Mouse (Mus musculus) neural tube, embryonic 13.5 days (tissue): ENCODE measurements around the gene Cog3. TPM values are rescaled to one million over a fixed set of nuclear protein-coding genes. Genes with fewer than 3 reads are reported as not detected.

Source experiments
- ATAC-seq: fragments of 200-750 bp; cut with Nextera tagmentation; 2 replicates; pipeline ENCODE4 v1.8.0; 2017; ENCODE audit warnings: low read depth, mild to moderate bottlenecking, moderate TSS enrichment, moderate library complexity
- H3K27ac ChIP-seq: fragments of 300-500 bp; sonication (generic); replicated peaks from 2 replicates; pipeline ENCODE4 v1.5.1; 2015; ENCODE audit warnings: moderate library complexity, mild to moderate bottlenecking, inconsistent platforms
- H3K27me3 ChIP-seq: fragments of 300-500 bp; sonication (generic); 2 replicates; pipeline ENCODE4 v1.6.1; 2015; ENCODE audit warnings: mild to moderate bottlenecking, inconsistent platforms
- H3K36me3 ChIP-seq: fragments of 300-500 bp; sonication (generic); 2 replicates; pipeline ENCODE4 v1.6.1; 2015; ENCODE audit warnings: mild to moderate bottlenecking, inconsistent platforms
- H3K4me1 ChIP-seq: fragments of 300-500 bp; sonication (generic); replicated peaks from 2 replicates; pipeline ENCODE4 v1.6.1; 2015; ENCODE audit warnings: inconsistent platforms
- H3K4me2 ChIP-seq: fragments of 300-500 bp; sonication (generic); 2 replicates; pipeline ENCODE4 v1.6.1; 2015; ENCODE audit warnings: inconsistent platforms, mild to moderate bottlenecking, moderate library complexity
- H3K4me3 ChIP-seq: fragments of 300-500 bp; sonication (generic); 2 replicates; pipeline ENCODE4 v1.5.1; 2015; ENCODE audit warnings: mild to moderate bottlenecking, inconsistent platforms
- H3K9ac ChIP-seq: fragments of 300-500 bp; sonication (generic); 2 replicates; pipeline ENCODE4 v1.6.1; 2015; ENCODE audit warnings: moderate library complexity, mild to moderate bottlenecking, inconsistent platforms
- H3K9me3 ChIP-seq: fragments of 300-500 bp; sonication (generic); 2 replicates; pipeline ENCODE4 v1.6.1; 2016; ENCODE audit warnings: inconsistent platforms
- WGBS: fragments of 180-500 bp; shearing (Covaris S2); methylation state at CpG from one replicate; pipeline ENCODE4 v1.1.7; 2015; 5-methylcytosine and 5-hydroxymethylcytosine counted together
- polyA plus RNA-seq: library from polyadenylated mRNA; unstranded; fragments of >200 nt; fragmentation: Nextera tagmentation; extraction: Ambion mirVana; gene quantifications from 2 replicates; pipeline ENCODE4 v1.2.1, GENCODE M21; 2015

Gene Cog3
- polyA plus RNA-seq, 1 experiment from 2014 or later = 17.1 TPM

DNA sequence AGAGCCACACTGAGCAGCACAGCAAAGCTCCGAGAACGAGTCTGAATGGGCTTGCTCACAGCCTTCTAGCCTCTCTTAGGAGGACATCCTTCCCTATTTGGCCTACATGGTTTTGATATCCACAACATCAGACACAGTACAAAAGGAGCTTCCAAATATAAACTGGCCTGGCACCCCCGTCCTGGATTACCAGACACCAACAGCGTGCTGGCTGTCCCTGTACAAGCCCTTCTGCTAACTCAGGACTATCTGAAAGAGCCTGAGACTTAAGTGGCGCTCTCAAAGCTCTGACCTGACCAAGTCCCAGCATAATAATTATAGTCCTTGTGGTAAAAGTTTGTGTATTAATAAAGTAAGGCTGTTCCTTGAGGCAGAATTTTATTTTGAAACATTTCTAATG lies 34.2 kb downstream of the Cog3 start:
- Histone ChIP-seq H3K36me3 (peaks cover 82% of the 10 kb centered on the region), H3K4me1 (no peaks in the 10 kb centered on the region), H3K9me3 (no peaks in the 10 kb centered on the region), H3K4me3 (no peak overlapping the region), H3K27me3 (no peaks in the 10 kb centered on the region), H3K27ac (no peak overlapping the region), H3K9ac (no peak overlapping the region), H3K4me2 (no peak overlapping the region)
- WGBS = 95% methylated on average over 5 of the region's 5 CpGs
- no peak for ATAC-seq

DNA sequence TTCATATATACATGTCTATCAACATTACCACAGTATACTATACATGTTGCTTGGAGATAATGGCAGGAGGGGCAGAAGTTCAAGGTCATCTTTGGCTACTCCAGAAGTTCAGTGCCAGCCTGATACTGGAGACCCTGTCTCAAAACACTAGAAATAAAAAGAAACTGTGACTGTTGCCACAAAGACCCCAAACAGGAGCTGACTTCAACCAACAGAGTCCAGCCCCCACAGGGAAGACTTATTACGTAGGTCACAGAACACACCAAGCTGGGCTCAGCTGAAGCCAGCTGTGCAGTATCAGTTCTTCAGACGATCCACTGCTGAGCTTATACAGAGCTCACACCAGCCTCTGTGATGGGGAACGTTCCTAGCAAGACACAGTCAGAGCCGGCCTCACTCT lies 37.9 kb downstream of the Cog3 start:
- Histone ChIP-seq H3K4me1 (no peaks in the 10 kb centered on the region), H3K9me3 (no peaks in the 10 kb centered on the region), H3K4me2 (no peak overlapping the region), H3K27ac (no peak overlapping the region), H3K36me3 (peaks cover 91% of the 10 kb centered on the region), H3K27me3 (no peaks in the 10 kb centered on the region), H3K4me3 (no peak overlapping the region), H3K9ac (no peak overlapping the region)
- no peak for ATAC-seq
- WGBS = 93% methylated on average over 4 of the region's 4 CpGs

DNA sequence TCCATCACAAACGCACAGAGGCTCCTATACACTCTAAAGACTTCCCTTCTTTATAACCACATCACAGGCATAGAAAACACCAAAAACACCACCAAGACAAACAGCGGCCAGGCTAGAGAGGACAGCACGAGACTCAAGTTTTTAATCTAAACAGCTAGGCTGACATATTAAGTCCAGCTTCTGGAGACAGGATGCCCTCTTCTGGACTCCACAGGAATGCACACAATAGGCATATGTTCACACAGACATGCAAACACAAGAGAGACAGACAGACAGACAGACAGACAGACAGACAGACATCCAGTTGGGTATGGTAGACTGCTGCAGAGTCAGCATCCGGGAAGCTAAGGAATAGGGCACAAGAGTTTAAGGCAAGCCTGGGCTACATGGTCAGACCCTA lies 40.7 kb downstream of the Cog3 start:
- Histone ChIP-seq H3K9ac (no peak overlapping the region), H3K27me3 (no peaks in the 10 kb centered on the region), H3K4me1 (no peaks in the 10 kb centered on the region), H3K4me2 (no peak overlapping the region), H3K27ac (no peak overlapping the region), H3K4me3 (no peak overlapping the region), H3K9me3 (no peaks in the 10 kb centered on the region), H3K36me3 (peaks cover 89% of the 10 kb centered on the region)
- 78% methylated on average over 4 of the region's 4 CpGs for WGBS
- ATAC-seq = no peak; the same call in 1 of the 2 replicates

DNA sequence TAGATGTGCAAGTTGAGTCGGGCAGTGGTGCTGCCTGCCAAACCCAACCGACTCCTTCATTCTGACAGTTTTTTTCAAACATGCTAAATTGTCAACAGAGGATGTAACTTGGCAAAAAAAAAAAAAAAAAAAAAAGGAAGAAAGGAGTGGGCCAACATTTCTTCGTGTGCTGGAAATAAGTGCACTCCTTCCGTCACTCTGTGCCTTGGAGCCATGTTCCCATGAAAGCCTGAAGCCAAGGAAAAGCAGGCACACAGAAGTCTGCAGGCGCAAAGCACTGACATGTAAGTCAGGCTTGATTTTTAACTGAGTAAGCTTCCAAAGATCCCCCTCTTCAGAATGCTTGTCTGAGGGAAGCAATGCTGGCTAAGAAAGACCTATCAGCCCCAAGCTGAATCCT lies 41.6 kb downstream of the Cog3 start:
- no peak overlapping the region for H3K9ac ChIP-seq
- H3K27me3 ChIP-seq = no peaks in the 10 kb centered on the region
- H3K4me2 ChIP-seq = no peak overlapping the region
- peaks cover 81% of the 10 kb centered on the region for H3K36me3 ChIP-seq
- WGBS = 90% methylated on average over 5 of the region's 5 CpGs
- no peaks in the 10 kb centered on the region for H3K9me3 ChIP-seq
- no peak overlapping the region for H3K4me3 ChIP-seq
- ATAC-seq = no peak
- peaks cover 4% of the 10 kb centered on the region; the same call in 1 of the 2 replicates for H3K4me1 ChIP-seq
- H3K27ac ChIP-seq = no peak overlapping the region

DNA sequence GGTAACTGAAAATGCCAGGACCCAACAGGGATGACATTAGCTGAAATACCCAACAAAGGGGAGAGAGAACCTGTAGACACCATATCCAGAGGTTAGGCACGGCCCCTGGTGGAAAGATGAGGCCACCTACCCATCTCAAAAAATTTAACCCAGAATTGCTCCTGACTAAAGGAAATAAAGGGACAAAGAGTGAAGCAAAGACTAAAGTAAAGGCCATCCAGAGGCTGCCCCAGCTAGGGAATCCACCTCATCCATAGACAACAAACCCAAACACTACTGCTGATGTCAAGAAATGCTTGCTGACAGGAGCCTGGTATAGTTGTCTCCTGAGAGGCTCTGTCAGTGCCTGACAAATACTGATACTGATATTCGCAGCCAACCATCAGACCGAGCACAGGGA lies 42.6 kb downstream of the Cog3 start:
- Histone ChIP-seq H3K27ac (no peak overlapping the region), H3K4me2 (no peak overlapping the region), H3K9me3 (no peaks in the 10 kb centered on the region), H3K27me3 (no peaks in the 10 kb centered on the region), H3K4me1 (peaks cover 7% of the 10 kb centered on the region; the same call in 1 of the 2 replicates), H3K36me3 (peaks cover 81% of the 10 kb centered on the region), H3K4me3 (no peak overlapping the region), H3K9ac (no peak overlapping the region)
- 86% methylated on average over 3 of the region's 3 CpGs for WGBS
- ATAC-seq = no peak

DNA sequence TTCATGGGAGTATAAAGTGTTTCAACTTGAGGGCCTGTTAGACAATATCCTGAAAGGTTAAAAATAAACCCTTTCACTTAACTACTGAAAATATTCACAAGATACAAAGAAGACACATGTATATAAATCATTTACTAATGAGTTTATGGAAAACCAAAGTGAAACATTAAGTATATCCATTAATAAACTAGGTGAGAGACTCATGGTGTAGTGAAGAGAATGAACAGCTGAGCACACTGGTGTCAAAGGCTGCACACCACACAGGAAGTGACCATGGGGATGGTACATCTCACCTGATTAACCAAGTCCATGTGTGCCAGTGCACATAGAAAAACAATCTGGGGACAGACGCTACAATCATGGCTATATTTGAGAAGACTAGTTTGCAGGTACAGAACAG lies 45.3 kb downstream of the Cog3 start:
- Histone ChIP-seq H3K9ac (no peak overlapping the region), H3K4me1 (peaks cover 7% of the 10 kb centered on the region; the same call in 1 of the 2 replicates), H3K27me3 (no peaks in the 10 kb centered on the region), H3K27ac (no peak overlapping the region), H3K9me3 (no peaks in the 10 kb centered on the region), H3K4me3 (no peak overlapping the region), H3K36me3 (peaks cover 78% of the 10 kb centered on the region), H3K4me2 (no peak overlapping the region)
- no peak for ATAC-seq
- WGBS = 90% methylated on average over 1 of the region's 1 CpGs

DNA sequence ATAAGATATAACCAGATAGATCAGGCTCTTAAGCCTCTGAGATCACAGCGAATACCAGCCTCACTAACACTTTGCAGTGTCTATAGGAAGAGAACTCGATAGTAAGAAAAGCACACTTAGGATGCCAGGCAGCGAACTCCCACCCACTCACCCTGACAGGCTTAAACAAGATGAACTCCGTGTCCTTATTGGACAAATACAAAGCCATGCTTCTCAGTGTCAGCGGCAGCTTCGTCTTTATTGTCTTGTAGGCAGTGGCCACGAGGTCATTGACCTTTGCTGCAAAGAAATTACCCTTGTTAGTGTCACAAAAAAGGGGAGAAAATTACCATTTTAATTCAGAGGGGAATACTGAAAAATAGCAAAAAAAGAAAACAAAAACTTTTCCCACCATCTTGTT lies 46.5 kb downstream of the Cog3 start:
- Histone ChIP-seq H3K4me2 (no peak overlapping the region), H3K36me3 (peaks cover 82% of the 10 kb centered on the region), H3K4me1 (peaks cover 7% of the 10 kb centered on the region; the same call in 1 of the 2 replicates), H3K27me3 (no peaks in the 10 kb centered on the region), H3K9me3 (no peaks in the 10 kb centered on the region), H3K27ac (0 out of 2 replicates have a peak overlapping the region, but pooled peaks have one; percentile 28), H3K4me3 (no peak overlapping the region), H3K9ac (no peak overlapping the region)
- ATAC-seq = no peak
- 15% methylated on average over 7 of the region's 7 CpGs for WGBS

DNA sequence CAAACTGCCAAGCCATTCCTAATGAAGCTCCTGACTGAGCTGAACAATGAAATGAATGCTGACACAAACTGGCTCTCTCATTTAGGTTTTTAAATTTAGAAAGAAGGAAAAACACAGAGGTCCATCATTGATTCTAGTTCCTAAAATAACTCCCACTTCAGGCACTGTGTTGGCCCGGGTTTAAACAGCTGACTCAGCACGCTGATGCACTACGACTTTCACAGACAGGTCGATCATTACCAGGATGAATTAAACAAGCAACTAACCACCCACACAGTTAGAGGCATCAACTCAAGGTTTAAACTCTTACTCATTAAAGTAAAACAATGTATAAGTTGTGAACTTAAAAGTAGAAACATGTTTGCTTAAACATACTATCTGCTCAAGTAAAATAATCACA lies 47.7 kb downstream of the Cog3 start:
- no peaks in the 10 kb centered on the region for H3K9me3 ChIP-seq
- H3K36me3 ChIP-seq = peaks cover 74% of the 10 kb centered on the region
- H3K9ac ChIP-seq = no peak overlapping the region
- no peak overlapping the region for H3K4me2 ChIP-seq
- H3K4me1 ChIP-seq = peaks cover 7% of the 10 kb centered on the region; the same call in 1 of the 2 replicates
- ATAC-seq = no peak
- 84% methylated on average over 4 of the region's 4 CpGs for WGBS
- H3K27me3 ChIP-seq = no peaks in the 10 kb centered on the region
- H3K27ac ChIP-seq = no peak overlapping the region
- H3K4me3 ChIP-seq = no peak overlapping the region

DNA sequence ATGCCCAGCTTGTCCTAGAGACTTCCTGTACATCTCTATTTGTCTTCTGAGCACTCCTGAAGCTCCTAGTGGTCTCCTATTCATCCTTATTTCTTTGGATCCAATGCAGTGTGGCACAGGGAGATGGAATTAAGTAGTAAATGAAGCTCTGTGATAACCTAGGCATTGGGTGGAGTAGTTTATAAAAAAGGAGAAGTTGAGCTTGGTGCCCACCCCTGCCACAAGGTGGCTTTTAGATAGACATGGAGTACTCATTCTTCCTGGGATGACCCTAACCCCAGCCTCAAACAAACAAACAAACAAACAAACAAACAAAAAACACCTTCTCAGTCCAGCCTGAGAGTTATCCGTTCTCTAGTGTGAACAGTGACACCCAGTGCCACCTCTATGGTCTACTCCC lies 56.4 kb downstream of the Cog3 start:
- ATAC-seq = no peak
- Histone ChIP-seq H3K4me2 (no peak overlapping the region), H3K9me3 (peaks cover 4% of the 10 kb centered on the region; the same call in 1 of the 2 replicates), H3K9ac (no peak overlapping the region), H3K27me3 (no peaks in the 10 kb centered on the region), H3K27ac (no peak overlapping the region), H3K36me3 (peaks cover 11% of the 10 kb centered on the region), H3K4me1 (no peaks in the 10 kb centered on the region), H3K4me3 (no peak overlapping the region)
- WGBS = 78% methylated on average over 1 of the region's 1 CpGs

DNA sequence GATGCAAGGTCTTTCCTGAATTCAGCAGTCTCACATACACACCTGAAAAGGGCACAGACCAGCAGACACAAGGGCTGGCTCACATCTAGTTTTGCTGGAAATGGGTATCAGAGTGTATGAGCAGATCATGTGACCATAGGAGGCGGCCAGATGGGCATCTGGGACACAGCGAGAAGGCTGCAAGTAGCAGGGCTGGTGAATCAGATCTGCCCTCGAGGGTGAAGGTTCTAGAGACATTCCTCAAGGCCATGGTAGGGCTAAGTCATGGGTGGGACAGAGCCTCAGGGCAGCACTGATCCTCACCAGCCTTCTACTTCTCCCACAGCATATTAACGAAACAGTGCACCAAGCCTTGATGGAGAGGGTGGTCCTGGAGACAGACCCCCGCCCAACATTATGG lies 58.2 kb downstream of the Cog3 start:
- no peaks in the 10 kb centered on the region for H3K27me3 ChIP-seq
- H3K4me2 ChIP-seq = no peak overlapping the region
- H3K4me1 ChIP-seq = no peaks in the 10 kb centered on the region
- peaks cover 4% of the 10 kb centered on the region; the same call in 1 of the 2 replicates for H3K9me3 ChIP-seq
- H3K9ac ChIP-seq = no peak overlapping the region
- H3K27ac ChIP-seq = no peak overlapping the region
- no peak for ATAC-seq
- 82% methylated on average over 5 of the region's 5 CpGs for WGBS
- no peak overlapping the region for H3K4me3 ChIP-seq
- peaks cover 2% of the 10 kb centered on the region for H3K36me3 ChIP-seq

DNA sequence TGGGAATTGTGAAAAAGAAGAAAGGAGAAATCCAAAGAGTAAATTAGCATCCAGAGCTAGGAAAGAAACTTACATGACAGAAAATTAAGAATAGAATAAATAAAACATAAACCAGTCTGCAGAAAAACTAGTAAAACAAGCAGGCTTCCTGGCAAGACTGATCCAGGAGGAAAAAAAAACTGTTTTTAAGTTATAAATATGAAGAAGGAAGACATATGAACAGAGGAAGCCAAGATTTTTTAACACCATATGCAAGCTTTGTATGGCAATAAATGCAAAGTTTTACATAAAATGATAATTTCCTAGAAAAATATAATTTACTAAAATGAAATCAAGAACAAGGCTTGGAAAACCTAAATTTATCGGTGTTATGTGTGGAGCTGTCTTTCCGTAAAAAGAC lies 63.9 kb downstream of the Cog3 start:
- H3K9ac ChIP-seq = no peak overlapping the region
- H3K36me3 ChIP-seq = no peaks in the 10 kb centered on the region
- WGBS = 82% methylated on average over 2 of the region's 2 CpGs

DNA sequence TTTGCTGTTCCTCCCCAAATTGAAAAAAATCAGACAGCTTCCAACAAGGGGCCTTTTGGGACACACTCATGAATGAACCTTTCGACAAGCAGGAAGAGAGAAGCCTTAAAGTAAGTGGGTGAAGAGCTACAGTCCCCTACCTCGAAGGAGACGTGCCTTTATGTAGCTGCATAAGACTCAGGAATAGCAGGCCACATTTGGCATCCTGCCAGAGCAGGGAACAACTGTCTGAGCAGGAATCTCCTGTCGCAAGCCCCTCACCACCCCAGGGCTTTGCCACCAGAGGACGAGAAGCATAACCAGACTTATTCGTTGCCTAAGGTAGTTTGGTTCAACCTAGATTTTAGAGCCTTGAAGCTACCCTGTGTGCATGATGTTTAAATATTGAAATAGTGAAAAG lies 78.0 kb downstream of the Cog3 start:
- Histone ChIP-seq H3K4me2 (no peak overlapping the region), H3K36me3 (no peaks in the 10 kb centered on the region), H3K27ac (no peak overlapping the region), H3K4me1 (peaks cover 7% of the 10 kb centered on the region), H3K4me3 (no peak overlapping the region), H3K9me3 (no peaks in the 10 kb centered on the region), H3K9ac (no peak overlapping the region), H3K27me3 (no peaks in the 10 kb centered on the region)
- WGBS = 39% methylated on average over 6 of the region's 6 CpGs
- ATAC-seq = no peak

More for the DNA sequence above, 63.9 kb downstream of the Cog3 start:
- Histone ChIP-seq H3K9me3 (peaks cover 4% of the 10 kb centered on the region; the same call in 1 of the 2 replicates), H3K4me1 (no peaks in the 10 kb centered on the region), H3K4me3 (no peak overlapping the region), H3K27ac (no peak overlapping the region), H3K27me3 (no peaks in the 10 kb centered on the region), H3K4me2 (no peak overlapping the region)
- ATAC-seq = no peak

DNA sequence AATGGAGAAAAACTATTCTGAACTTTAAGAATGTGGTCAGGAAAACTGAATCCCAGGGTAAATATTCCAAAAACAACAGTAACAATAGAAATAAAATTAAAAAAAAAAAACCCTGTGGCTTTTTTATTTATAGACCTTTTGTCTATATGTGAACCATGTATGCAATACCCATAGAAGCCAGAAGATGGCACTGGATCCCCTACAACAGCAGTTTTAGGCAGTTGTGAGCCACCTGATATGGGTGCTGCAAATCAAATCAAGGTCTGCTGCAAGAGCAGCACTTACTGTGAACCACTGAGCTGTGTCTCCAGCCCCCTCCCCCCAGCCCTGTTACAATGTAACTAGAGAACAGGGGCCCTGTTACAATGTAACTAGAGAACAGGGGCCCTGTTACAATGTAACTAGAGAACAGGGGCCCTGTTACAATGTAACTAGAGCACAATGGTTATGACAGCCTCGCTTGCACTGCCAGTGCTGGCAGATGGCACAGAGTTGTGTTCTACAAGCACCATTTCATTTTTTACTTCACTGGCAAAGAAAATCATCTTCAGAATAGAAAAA lies 85.2 kb downstream of the Cog3 start:
- H3K4me3 ChIP-seq = no peak overlapping the region
- 58% methylated on average over 1 of the region's 1 CpGs for WGBS
- H3K4me2 ChIP-seq = no peak overlapping the region
- no peaks in the 10 kb centered on the region for H3K9me3 ChIP-seq
- H3K4me1 ChIP-seq = no peaks in the 10 kb centered on the region
- no peak overlapping the region for H3K9ac ChIP-seq
- no peak for ATAC-seq
- H3K27me3 ChIP-seq = no peaks in the 10 kb centered on the region
- no peaks in the 10 kb centered on the region for H3K36me3 ChIP-seq
- no peak overlapping the region for H3K27ac ChIP-seq
